Mouse (Mus musculus) ES-E14 (cell line): ENCODE results near the gene Cdpf1. TPM values are rescaled to one million over a fixed set of nuclear protein-coding genes. Genes with fewer than 3 reads are reported as not detected.

Experiments used
- DNase-seq: peaks from one replicate; pipeline ENCODE4 v3.0.0-alpha.2; 2013; ENCODE audit warnings: low read depth, low spot score
- H3K27ac ChIP-seq: 2 replicates; pipeline ENCODE4 v1.5.1; 2012; ENCODE audit warnings: low read depth, mild to moderate bottlenecking, low read length, moderate library complexity, mixed read lengths; ENCODE audit not compliant: poor library complexity, insufficient read depth, severe bottlenecking
- H3K36me3 ChIP-seq: 2 replicates; pipeline ENCODE4 v1.6.1; 2012; ENCODE audit warnings: mild to moderate bottlenecking, low read length, moderate library complexity, mixed read lengths; ENCODE audit not compliant: control insufficient read depth, poor library complexity, insufficient read depth, severe bottlenecking
- H3K4me1 ChIP-seq, 2 experiments: fragments of 150-350 bp in 1 of 2; sonication (generic) in 1 of 2; 2 replicates each; pipeline ENCODE4 v1.6.1; 2012; ENCODE audit warnings: low read length in 2 of 2, mild to moderate bottlenecking in 1 of 2, mixed read lengths in 1 of 2; ENCODE audit not compliant: control insufficient read depth in 2 of 2, insufficient read depth in 2 of 2, poor library complexity in 1 of 2
- H3K4me3 ChIP-seq, 2 experiments: fragments of 150-350 bp in 1 of 2; sonication (generic) in 1 of 2; 2 replicates each; pipeline ENCODE4 v1.5.1; 2012; ENCODE audit warnings: low read length in 2 of 2, low read depth in 1 of 2, mild to moderate bottlenecking in 1 of 2, mixed read lengths in 1 of 2; ENCODE audit not compliant: insufficient read depth in 1 of 2, poor library complexity in 1 of 2, severe bottlenecking in 1 of 2
- H3K9ac ChIP-seq: 2 replicates; pipeline ENCODE4 v1.6.1; 2012; ENCODE audit warnings: low read depth, mild to moderate bottlenecking, low read length, mixed read lengths; ENCODE audit not compliant: poor library complexity, insufficient read depth, severe bottlenecking
- H3K9me3 ChIP-seq: fragments of 150-350 bp; sonication (generic); 2 replicates; pipeline ENCODE4 v1.6.1; 2012; ENCODE audit warnings: low read depth, mild to moderate bottlenecking, low read length; ENCODE audit not compliant: control insufficient read depth, insufficient read depth
- CHD2 ChIP-seq: IDR thresholded peaks from 2 replicates; pipeline ENCODE4 v1.6.1; 2014; ENCODE audit warnings: mild to moderate bottlenecking, low read depth, low read length, inconsistent platforms
- HCFC1 ChIP-seq: IDR thresholded peaks from 2 replicates; pipeline ENCODE4 v1.6.1; 2012; ENCODE audit warnings: low read length, inconsistent platforms, borderline replicate concordance; ENCODE audit not compliant: insufficient read depth
- MAFK ChIP-seq: IDR thresholded peaks from 2 replicates; pipeline ENCODE4 v1.6.1; 2014; ENCODE audit warnings: mild to moderate bottlenecking, low read depth, low read length, inconsistent platforms; ENCODE audit not compliant: insufficient read depth
- ZC3H11A ChIP-seq: IDR thresholded peaks from 2 replicates; pipeline ENCODE4 v1.6.1; 2012; ENCODE audit warnings: low read depth, mild to moderate bottlenecking, inconsistent platforms, low read length, borderline replicate concordance
- ZNF384 ChIP-seq: IDR thresholded peaks from 2 replicates; pipeline ENCODE4 v1.6.1; 2012; ENCODE audit warnings: low read depth, low read length, inconsistent platforms
- in situ Hi-C, 2 experiments: fragments of 600-800 bp; cut with MboI; formaldehyde crosslinking; loops; one replicate each; pipeline ENCODE4 v1.15.1; 2025; ENCODE audit warnings: low sequenced_read_pairs in 2 of 2, inconsistent platforms in 1 of 2; ENCODE audit not compliant: unreplicated experiment in 2 of 2
- total RNA-seq: library from RNA; depleted of rRNA; stranded (reverse); fragments of 300-350 nt; gene quantifications from 2 replicates; pipeline ENCODE4 v1.2.3, GENCODE M21; 2012; rRNA removed

The Cdpf1 gene
- total RNA-seq, 1 experiment = 22.6 TPM

DNA sequence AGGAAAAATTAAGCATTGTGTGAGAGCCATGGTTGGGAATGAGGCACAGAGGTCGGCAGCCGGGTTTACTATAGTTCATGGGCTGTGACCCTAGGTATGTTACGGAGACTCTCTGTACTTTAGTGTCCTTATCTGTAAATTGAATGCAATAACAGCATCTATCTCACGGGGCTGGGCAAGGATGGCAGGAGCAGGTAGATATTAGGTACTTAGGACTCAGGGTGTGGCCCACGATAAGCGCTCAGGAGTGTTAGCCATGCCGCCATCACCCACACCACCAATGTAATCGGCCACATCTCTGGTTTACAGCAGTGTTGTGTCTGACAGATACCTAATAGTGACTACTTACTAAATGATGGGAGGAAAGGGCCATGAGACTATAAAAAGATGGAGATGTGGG, 42.5 kb downstream of the Cdpf1 start:
- no peak overlapping the region for H3K27ac ChIP-seq
- H3K4me1 ChIP-seq = no peaks in the 10 kb centered on the region
- no peak overlapping the region for H3K9ac ChIP-seq
- TF ChIP-seq ZNF384 (no peak), MAFK (no peak), CHD2 (no peak), HCFC1 (no peak), ZC3H11A (no peak)
- in situ Hi-C loops = no loop called here
- H3K36me3 ChIP-seq = no peaks in the 10 kb centered on the region
- DNase-seq = no peak
- H3K9me3 ChIP-seq = no peaks in the 10 kb centered on the region
- H3K4me3 ChIP-seq = no peak overlapping the region

DNA sequence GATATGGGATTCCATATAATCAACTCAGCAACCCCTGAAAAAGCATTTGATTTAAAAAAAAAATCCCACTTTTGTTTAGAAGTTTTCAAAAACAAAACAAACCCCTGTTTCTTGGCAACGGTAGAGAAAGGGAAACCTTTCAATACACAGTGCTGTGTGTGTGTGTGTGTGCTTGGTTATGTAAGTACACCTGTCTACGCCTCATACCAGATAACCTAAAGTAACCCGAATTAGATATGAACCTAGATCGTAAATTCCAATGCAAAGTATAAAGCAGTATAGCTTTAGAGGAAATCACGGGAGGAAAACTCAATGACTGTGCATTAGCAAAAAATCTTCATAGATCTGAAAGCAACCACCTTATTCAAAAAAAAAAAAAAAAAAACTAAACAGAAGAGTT, 44.8 kb downstream of the Cdpf1 start:
- in situ Hi-C loops = no loop called here
- H3K9ac ChIP-seq = no peak overlapping the region
- no peak for DNase-seq
- H3K4me1 ChIP-seq = no peaks in the 10 kb centered on the region
- no peaks in the 10 kb centered on the region for H3K36me3 ChIP-seq
- no peak overlapping the region for H3K4me3 ChIP-seq
- no peaks in the 10 kb centered on the region for H3K9me3 ChIP-seq
- TF ChIP-seq ZC3H11A = no peak
- TF ChIP-seq ZNF384 = no peak
- no peak for TF ChIP-seq CHD2
- TF ChIP-seq HCFC1 = no peak
- TF ChIP-seq MAFK = no peak
- H3K27ac ChIP-seq = no peak overlapping the region

DNA sequence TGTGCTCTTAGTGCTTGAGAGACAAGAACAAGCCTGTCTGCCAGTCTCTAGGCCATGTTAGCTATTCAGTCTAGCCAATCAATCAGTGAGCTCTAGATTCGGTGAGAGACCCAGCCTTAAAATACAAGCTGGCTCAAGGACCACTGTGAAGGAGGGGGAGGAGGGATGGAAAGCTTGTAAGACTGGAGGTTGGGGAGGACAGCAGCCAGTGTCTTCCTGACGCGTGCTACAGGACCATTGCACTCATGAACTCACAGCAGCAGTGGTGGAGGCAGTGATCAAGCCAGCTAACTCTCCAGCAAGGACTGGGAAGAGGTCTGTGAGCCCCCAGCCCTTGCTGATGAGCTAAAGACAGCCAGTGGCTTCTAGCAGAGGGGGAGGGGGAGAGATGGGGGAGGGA, 46.5 kb downstream of the Cdpf1 start:
- Histone ChIP-seq H3K4me3 (no peak overlapping the region), H3K4me1 (no peaks in the 10 kb centered on the region), H3K9me3 (no peaks in the 10 kb centered on the region), H3K9ac (no peak overlapping the region), H3K27ac (no peak overlapping the region), H3K36me3 (no peaks in the 10 kb centered on the region)
- TF ChIP-seq ZC3H11A (no peak), CHD2 (no peak), MAFK (no peak), ZNF384 (no peak), HCFC1 (no peak)
- no peak for DNase-seq
- in situ Hi-C loops = no loop called here

DNA sequence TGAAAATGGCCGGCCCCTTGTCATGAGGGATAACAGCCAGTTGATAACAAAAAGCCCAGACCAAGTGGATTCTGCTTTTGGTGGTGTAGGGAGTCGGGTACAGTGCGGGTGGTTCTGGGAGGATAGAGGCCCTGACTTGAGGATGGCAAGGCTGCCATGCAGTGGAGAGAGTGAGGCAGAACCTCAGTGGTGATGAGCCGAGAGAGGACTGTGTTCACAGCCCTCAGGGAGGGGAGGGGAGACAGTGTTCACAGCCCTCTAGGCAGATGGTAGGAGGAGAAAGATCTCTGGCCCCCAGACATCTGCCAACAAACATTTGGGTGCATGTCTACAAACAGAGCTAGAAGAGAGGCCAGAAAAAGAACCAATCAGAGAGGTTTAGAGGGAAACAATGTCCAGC, 48.7 kb downstream of the Cdpf1 start:
- no peak for DNase-seq
- Histone ChIP-seq H3K27ac (no peak overlapping the region), H3K4me1 (no peaks in the 10 kb centered on the region), H3K4me3 (no peak overlapping the region), H3K36me3 (no peaks in the 10 kb centered on the region), H3K9ac (no peak overlapping the region), H3K9me3 (no peaks in the 10 kb centered on the region)
- TF ChIP-seq HCFC1 (no peak), CHD2 (no peak), ZNF384 (no peak), MAFK (no peak), ZC3H11A (no peak)
- in situ Hi-C loops = no loop called here

DNA sequence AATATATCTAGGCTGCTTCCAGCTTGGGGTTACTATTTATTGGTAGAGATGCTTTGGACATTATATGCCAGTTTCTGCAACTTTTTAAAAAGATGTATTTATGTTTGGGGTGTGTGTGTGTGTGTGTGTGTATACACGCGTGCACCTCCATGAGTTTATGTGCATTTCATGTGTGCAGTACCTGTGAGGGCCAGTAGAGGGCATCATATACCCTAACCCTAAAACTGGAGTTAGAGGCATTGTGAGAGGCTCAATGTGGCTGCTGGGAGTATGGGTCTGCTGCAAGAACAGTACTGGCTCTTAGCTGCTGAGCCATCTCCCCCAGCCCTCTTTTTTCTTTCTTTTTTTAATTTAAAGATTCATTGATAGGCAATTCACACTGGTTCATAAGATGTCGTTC, 53.7 kb downstream of the Cdpf1 start:
- TF ChIP-seq CHD2 (no peak), MAFK (no peak), ZNF384 (no peak), ZC3H11A (no peak), HCFC1 (no peak)
- H3K9ac ChIP-seq = no peak overlapping the region
- peak; percentile 12 for DNase-seq
- H3K36me3 ChIP-seq = no peaks in the 10 kb centered on the region
- H3K27ac ChIP-seq = no peak overlapping the region
- in situ Hi-C loops = no loop called here
- H3K4me3 ChIP-seq = no peak overlapping the region
- H3K9me3 ChIP-seq = no peaks in the 10 kb centered on the region
- H3K4me1 ChIP-seq = no peaks in the 10 kb centered on the region

Other genes starting within 250 kb of the Cdpf1 start
- gene Wnt7b, start 229.2 kb downstream of the Cdpf1 start, total RNA-seq = 11.2 and 15.5 TPM in 2 replicates
- 0.09 and 0.21 TPM in 2 replicates for gene Ppara, start 76.7 kb downstream of the Cdpf1 start, total RNA-seq
- 0.09 and 0.11 TPM in 2 replicates for gene Pkdrej, start 10.0 kb upstream of the Cdpf1 start, total RNA-seq
- gene Ttc38, start 20.6 kb upstream of the Cdpf1 start, total RNA-seq = 3.0 and 3.3 TPM in 2 replicates
- gene Gtse1, start 48.0 kb upstream of the Cdpf1 start, total RNA-seq = 114 and 140 TPM in 2 replicates
- 30.4 and 32.2 TPM in 2 replicates for gene Trmu, start 67.6 kb upstream of the Cdpf1 start, total RNA-seq
- 12.6 and 40.3 TPM in 2 replicates for gene Celsr1, start 222.1 kb upstream of the Cdpf1 start, total RNA-seq
- gene Gramd4, start 246.0 kb upstream of the Cdpf1 start, total RNA-seq = 19.6 and 24.5 TPM in 2 replicates